Mouse (Mus musculus) heart, adult 2 months (tissue): ENCODE results near the gene Ccdc141.

Source experiments
- CTCF ChIP-seq: fragments of 200-600 bp; IDR thresholded peaks from 2 replicates; pipeline ENCODE4 v1.8.1; 2022; ENCODE audit warnings: antibody characterized with exemption, mild to moderate bottlenecking, moderate library complexity
- POLR2A ChIP-seq: fragments of 200-500 bp; IDR thresholded peaks from 2 replicates; pipeline ENCODE4 v1.6.1; 2011; ENCODE audit warnings: mild to moderate bottlenecking, low read depth, low read length, control low read depth; ENCODE audit not compliant: insufficient read depth

- no peak for TF ChIP-seq POLR2A
- no peak for TF ChIP-seq CTCF
These were observed 6.0 kb upstream of the Ccdc141 start for GRCm38 (mm10) chr2:77176413-77176812.
